Mouse (Mus musculus) brain, embryonic 18.5 days (tissue): ENCODE measurements at regions not wholly inside any gene's neighbourhood (a gene's known extent, or its start where the extent isn't known, plus 50 kb on each side); places are given as distances from the start of the nearest gene placed in this dataset.

ENCODE experiments used
- DNase-seq: peaks from one replicate; pipeline ENCODE4 v3.0.0-alpha.2; 2012; ENCODE audit warnings: low read depth, low spot score

DNA sequence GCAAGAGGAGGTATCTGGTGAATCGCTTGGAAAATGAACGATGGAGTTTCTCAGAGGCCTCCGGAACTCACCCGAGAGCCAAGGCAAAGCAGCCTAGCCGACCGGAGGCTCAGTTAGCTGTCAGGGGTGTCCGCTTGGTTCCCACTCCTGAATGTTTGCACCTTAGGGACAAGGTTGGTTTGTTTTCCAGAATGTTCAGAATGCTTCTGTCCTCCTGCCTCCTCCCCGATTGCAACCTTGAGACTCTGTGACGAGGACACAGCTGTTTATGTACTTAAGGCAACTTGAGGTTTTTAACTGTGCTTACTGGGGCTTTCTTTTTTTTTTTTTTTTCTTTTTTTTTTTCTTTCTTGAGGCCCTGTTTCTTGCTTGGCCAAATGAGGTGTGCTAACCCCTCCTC lies 281.1 kb upstream of the Tbx3 start:
- no peak for DNase-seq

DNA sequence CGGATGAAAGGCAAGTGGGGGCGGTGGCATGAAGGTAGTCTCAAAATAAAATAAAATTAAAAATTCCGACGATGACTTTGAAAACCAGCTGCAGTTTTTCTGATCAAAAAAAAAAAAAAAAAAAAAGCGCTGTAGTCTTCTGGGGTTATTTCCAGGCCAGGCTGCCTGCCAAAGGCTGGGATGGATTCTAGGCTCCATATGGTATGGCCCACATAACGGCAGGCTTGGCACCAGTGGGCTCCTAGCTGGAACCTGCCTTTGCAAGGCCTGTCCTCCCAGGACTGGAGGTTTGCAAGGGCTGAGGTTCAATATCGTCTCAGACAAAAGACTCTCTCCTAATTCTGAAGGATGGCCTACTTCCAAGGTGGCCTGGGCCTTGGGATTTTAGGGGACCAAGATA lies 280.6 kb upstream of the Tbx3 start:
- no peak for DNase-seq

DNA sequence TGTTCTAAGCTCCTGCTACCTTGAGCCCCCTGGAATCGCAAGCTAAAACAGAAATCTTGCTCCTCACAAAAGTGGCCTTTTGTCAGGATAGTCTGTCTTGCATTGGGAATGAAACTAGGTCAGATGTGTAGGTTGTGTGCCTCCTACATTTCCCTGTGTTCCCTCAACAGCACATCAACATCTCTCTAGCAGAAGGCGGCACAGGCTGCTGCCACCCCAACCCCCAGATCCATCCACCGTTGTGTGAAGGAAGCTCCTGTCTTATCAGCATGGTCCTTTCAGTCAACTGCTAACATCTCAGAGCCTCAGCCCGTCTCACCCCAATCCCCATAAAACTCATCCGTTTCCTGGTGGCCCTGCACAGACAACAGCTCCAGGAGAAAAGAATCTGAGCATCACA lies 272.0 kb upstream of the Tbx3 start:
- DNase-seq = no peak

DNA sequence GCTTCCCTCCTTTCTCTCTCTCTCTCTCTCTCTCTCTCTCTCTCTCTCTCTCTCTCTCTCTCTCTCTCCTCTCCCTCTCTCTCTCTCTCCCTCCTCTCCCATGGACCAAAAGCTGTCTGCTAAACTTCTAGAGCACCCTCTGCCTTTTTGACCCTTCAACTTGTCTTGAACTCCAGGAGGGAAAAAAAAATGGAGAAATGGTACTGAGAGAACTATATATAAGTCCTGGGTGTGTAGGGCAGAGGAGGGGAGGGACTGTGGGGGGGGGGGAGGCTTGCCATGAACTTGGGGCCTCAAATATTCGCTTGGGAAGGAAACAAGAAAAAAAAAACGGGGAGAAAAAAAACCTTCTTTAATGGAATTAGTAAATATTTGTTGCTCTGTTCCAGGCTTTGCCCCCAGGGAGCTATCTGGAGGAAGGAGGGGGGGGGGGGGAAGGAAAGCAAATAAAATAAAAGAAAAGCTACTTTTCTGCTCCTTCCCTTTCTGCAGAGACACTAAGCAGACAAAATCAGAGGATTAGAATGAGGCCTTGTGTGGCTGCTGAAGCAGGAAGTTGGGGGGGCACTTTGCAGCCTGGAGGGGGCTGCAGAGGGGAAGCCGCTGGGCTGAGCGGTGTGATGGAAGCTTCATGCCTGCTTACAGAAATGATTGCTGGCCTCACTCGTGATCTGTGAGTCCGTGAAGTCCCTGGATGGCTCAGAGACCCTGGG lies 270.1 kb upstream of the Tbx3 start:
- no peak for DNase-seq

DNA sequence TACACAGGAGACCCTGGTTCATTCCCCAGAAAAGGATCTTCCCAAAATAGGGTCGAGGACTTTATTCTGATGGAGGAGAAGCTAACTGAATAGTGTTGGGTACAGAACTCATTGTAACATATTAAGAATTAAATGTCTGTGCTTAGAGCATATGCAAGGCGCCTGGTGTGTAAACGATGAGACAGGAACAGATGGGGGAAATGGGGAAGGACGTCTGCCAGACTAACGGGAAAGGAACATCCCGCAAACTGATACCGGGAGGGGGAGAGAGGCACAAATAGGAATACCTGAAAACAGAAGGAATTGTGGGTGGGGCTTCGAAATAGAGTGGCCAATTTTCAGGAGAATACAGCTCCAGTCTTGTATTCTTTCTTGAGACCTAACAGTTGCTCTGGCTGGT lies 268.6 kb upstream of the Tbx3 start:
- DNase-seq = peak; percentile 26

DNA sequence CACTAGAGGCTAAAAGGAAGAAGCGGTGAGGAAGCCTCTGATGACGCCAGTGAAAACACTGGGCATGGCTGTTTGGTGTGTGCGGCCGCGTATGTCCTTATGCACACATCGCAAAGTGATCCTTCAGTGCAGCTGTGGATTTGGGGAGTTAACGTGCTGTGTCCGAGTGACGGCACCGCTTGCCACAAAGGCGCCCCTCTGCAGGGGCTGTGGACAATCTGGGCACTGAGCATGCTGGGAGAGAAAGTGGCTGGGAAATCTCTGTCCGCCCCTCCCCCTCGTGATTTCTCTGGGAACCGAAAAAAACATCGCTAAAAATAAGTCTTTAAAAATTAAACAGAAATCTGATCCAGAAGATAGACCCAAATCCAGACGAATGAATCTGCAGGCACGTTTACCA lies 267.8 kb upstream of the Tbx3 start:
- DNase-seq = no peak

DNA sequence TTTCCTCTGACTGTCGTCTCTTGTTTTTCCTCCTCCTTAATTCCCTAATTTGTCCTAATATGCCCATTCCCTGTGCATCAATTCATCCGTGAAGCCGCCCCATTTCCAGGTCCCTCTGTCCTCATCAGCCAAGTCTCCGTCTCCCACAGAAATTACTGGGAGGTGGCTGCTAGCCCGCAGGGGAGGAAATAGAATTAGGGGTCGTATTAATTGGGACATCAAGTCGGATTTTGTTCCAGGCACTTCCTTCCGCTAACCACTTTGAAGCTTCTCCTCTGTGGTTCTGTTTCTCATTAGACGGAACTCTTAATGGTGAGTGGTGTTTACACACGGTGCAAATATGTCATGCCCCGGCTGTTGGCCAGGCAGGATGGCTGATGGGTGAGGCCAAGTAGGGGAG lies 259.5 kb upstream of the Tbx3 start:
- DNase-seq = no peak

DNA sequence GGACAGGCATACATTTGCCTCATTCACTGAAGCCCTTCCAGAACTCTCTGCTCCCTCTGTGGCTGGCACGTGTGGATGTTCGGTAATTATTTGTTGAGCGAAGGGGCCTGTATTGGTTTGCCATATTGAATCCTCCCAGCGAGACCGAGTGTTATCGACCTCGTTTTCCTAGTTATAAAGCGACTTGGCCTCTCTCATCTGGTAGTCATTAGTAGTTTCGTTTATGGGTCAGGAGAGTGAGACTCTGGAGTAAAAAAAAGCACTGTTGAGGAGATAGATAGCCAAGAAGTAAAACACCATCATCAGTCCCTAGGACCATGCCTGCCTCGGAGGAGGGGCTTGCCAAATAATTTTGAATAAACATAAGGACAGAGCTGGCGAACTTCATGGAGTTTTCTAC lies 254.6 kb upstream of the Tbx3 start:
- DNase-seq = no peak

DNA sequence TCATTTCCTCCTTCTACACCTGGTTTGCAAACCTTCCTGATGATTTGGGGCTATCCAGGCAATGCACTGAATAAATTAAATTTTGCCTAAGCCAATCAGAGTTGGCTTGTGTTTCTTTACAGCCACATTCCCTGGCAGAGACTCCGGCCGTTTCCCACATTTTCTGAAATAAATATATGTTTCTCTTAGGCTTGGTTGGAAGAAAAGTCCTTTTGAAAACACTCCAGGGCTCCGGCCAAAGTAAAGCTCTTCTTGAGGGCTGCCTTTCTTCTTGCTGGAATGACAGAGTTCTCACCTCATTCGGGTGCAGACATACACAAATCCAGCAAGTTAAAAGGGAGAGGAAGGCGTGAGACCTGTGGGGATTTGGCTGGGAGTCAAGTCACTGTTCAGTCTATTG lies 252.0 kb upstream of the Tbx3 start:
- no peak for DNase-seq

DNA sequence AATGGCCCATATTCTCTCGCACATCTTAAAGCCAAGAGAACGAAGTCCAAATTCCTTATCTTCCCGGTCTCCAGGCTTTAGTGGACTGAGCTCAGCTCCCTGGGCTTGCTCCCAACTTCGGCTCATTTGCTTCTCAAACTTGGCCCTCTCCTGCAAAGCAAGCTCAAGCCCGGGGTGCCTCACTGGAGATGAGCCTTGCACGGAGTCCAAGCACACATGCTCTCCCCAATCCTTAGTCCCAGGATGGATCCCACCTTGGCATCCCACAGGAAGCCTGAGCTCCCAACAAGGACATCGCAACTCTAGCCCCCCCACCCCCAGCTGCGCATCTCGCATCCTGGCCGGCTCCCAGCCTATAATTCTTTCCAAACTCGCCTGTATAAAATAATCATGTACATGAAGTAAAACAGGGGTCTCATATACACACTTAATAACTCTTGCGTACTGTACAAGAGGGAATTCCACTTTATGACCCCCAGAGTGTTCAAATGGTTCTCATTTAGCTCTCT lies 242.9 kb upstream of the Tbx3 start:
- no peak for DNase-seq

DNA sequence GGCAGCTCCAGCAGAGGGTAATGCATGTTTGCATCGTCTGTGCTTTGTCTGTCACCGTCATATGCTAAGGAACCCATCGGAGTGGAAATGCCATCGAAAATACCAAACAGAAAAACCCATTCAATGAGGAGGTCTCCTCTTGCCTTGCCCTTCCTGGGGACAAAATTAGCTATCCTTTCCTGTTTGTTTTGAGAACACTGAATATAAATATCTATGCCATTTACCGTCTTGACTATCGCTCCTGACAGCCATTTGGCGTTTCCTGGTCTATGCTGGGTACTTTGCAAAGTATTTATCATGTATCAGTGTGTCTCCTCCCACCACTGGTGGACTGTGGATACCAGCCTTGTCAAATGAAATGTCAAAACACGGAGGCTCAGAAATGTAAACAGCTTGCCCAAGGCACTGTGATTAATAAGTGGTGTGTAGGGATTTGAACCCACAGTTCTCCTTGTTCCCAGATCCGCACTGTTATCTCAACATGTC lies 239.2 kb upstream of the Tbx3 start:
- no peak for DNase-seq

DNA sequence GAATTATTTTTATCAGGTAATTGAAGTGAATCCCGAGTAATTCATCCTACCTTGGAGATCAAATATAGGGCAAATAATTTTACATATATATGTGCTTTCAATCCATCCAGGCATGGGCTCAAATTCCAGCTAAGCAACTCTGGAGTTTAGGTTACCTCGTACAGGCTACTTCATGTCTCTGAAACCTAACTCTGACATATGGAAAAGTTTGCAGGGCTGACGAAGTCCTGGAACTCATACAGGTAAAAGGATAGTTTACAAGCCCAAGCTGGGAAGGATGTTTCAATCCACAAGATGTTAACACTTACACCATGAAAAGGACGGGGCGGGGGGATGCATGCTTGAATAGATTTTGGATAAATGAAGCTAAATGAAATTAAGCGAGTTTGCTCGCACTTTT lies 235.9 kb upstream of the Tbx3 start:
- no peak for DNase-seq

DNA sequence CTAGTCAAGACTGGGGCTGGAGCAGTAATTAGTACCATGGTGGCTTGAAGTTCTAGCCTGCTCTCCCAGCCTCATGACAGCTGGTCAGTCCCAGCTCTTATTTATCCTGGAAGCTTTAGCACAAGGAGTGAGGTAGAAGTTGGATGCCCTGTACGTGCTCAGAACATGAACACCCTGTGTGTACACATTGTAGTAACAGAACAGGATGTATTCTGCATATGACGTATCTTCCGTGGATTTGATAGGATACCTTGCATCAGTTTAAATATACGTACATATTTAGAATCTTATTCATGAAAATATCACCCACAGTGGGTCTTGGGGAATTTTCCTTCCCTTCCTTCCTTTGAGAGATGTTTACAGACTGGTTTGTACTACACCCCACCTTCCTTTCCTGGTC lies 222.0 kb upstream of the Tbx3 start:
- DNase-seq = no peak

DNA sequence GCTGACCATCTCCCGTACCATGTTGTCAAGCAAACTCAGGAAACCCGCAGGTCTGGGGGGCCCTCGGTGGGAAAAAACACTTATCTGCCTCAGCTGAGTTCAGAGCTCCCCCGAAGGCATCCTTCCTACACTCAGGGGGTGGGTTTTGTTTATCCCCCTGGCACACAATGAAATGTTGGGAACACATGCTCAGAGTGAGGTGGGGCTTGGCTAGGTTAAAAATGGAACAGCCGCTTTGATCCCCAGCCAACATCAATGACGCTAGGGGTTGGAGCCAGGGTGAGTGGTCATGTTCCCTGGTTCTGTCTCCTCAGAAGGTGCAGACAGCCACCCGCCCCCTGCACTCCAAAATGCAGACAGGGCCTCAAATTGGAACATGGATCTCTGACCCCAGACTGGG lies 221.3 kb upstream of the Tbx3 start:
- no peak for DNase-seq

DNA sequence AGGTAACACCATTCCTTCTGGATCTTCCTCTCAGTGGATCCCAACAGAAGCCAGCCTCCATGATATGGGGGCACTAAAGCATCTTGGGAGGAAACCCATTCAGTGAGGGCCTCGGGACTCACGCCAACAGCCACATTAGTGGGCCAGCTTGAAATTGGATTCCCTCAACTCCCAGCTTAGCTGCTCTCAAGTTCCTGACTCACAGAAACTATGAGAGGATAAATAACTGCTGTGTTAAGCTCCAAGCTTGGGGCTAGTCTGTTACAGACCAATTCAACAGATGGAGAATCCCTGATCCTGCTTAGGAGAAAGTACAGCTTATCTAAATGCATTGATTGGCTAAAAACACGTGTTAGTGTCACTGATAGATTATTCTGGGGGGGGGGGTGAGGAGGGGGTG lies 210.7 kb upstream of the Tbx3 start:
- no peak for DNase-seq

DNA sequence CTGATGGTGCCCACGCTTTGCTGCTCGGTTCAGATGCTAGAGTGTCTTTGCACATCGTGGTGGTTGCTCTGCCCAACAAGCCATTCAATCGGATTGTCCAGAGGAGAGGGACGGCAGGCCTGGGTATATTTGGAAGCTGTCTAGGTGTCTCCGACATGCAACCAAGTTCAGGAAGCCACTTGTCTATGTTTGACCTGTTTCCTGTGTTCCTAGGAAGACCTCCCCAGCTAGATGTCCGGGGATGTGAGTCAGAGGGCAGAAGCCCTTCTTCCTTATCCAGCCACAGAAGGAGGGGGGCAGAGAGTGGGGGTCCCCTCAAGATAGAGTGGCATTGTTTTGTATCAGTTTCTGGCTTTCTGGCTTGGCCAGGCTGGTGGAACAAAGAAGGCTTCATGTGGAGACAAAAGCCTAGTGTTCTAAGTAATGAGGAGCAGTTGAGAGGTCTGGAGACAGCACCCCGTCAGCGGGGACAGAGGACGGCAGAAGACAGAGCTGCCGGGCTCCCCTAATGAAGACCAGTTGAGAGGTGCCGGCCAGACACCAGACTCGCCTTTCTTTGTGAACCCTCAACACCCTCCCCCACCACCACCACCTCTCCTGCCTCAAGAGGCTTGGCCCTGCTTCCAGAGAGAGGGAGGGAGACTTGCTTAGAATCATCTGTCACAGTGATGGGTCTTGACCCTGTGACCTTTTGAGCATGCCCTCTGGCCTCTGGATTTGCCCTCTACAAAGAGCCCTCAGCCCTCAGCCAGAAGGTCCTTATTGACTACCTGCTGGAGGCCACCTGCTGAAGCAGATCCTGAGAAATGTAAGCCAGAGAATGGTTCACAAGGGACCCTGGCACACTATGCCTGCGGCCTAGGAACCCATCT lies 207.6 kb upstream of the Tbx3 start:
- no peak for DNase-seq

DNA sequence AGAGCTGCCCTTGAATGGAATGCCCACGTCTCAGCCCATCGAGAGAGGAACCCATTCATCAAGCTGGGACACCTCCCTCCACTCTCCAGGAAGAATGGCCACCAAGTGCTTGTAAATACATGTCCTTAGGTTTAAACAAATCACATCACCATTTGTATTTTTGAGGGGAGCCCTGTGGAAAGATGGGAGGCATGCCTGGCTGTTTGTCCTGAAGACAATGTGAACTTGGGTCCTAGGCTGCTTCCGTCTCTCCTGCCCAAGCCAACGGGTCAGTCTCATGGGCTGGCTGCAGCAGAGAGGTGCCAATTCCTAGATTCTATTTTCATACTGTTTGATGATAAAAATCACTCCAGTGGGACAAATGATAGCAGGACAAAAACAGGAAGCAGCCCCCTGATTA lies 205.9 kb upstream of the Tbx3 start:
- DNase-seq = no peak

DNA sequence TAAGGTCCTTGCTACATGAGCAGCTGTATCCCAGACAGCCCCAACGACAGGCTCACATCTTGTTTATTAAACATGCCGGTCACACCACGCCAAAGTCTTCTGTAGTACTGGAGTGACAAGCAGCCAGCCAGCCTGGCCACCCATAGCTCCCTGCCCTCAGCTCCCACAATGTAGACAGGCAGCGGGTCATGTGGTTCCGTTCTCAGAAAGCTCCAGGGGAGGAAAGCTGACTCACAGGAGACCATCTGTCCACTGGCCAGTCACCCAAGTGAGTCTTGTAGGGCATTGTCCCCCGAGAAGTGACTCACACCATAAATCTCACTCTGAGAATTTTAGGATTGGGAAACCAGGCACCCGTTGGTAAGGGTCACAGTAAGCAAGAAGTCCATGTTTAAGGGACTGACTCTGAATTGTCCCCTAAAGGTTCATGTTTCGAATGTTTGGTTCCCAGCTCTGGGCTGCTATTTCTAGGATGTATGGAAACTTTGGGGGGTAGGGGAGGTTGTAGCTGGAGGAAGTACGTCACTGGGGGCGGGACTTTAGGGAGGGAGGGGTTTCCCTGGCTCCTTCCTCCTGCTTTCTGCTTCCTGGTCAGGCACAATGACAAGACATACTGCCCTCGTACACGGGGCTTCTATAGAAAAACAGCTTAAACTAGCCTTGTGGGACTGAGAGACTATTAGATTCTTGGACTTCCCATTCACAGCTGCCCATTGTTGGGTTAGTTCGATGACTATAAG lies 203.0 kb upstream of the Tbx3 start:
- no peak for DNase-seq

DNA sequence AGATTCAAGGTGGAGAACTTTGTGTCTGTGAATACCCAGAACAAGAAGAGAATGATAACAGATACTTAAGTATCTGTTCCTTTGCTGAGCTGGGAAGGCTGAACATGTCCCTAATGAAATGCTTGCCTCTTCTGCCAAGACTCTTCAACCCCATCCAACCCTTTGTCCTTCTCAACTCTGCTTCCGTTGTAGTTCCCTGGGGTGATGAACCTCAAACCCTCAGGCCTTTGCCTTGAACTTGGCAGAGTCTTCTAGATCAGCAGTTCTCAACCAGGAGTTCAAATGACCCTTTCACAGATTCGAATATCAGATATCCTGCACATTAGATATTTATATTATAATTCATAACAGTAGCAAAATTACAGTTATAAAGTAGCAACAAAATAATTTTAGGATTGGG lies 192.5 kb upstream of the Tbx3 start:
- no peak for DNase-seq

DNA sequence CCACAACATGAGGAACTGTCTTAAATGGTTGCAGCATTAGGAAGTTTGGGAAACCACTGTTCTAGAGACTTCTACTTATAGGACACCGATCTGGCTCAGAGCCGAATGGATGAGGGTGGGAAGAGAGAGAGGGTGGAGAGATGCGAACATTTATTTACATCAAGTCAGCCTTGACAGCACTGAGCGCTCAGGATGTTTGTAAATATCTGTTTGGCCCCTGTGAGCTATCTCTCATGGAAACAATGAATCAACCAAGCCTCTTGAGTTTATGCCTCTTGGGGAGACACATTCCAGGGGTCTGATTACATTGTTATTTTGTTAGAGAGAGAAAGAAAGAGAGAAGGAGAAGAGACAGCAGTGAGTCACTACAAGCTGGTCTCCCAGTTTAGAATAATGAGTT lies 192.1 kb upstream of the Tbx3 start:
- no peak for DNase-seq

DNA sequence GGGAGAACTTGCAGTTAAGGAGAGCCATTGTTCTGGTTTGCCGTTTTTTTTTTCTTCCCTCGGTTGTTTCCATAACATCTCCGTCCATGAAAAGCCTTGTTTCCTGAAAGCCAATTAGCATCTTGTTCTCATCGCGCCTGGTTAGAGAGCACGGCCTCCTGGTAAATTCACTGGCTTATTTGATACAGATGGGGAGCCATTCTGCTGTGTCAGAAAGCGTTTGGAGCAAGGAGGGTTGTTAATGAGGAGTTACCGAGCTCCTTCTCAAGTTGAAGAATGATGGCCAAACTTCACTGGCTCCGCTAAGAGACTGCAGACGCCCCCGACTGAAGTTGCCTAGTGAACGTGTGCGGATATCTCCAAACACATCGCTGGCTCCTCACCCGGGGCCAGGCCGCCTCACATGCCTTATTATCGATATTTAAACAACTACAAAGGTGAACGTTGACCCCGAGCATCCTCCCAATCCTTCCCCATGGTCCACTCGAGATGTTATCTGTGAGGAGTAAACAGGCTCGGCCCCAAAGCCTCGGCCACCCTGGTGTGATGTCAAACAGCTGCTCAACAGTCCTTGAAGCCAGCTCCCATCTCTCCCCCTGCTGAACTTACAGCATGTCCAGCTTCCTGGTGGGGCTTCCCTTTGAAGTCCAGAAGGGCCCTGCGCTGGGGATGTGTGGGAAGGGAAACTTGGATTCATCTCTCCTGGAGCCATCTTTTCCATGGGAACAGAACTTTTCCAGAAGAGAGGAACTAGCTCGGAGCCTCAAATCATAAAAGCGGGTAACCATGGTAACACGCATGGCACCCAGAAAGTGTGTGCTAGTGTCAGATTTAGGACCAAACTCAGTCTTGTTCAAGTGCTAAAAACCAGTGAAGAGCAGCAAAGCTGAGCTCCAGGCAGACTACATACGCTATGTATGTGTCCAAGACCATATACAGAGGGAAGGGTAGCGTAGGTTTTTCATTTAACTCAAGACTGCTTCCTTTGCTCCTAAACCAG lies 190.0 kb upstream of the Tbx3 start:
- no peak for DNase-seq
